Mouse (Mus musculus) olfactory bulb, adult 2 months (tissue): Measurements from ENCODE around the gene Gsg1. TPM values are rescaled to one million over a fixed set of nuclear protein-coding genes. Genes with fewer than 3 reads are reported as not detected.

ENCODE experiments used
- H3K27ac ChIP-seq: fragments of 200-500 bp; 2 replicates; pipeline ENCODE4 v1.5.1; 2012; ENCODE audit warnings: low read depth, low read length; ENCODE audit not compliant: insufficient read depth
- H3K4me1 ChIP-seq: fragments of 200-500 bp; 2 replicates; pipeline ENCODE4 v1.6.1; 2012; ENCODE audit warnings: low read length; ENCODE audit not compliant: control insufficient read depth, insufficient read depth
- H3K4me3 ChIP-seq: fragments of 200-500 bp; 2 replicates; pipeline ENCODE4 v1.5.1; 2012; ENCODE audit warnings: mild to moderate bottlenecking, low read depth, low read length, moderate library complexity; ENCODE audit not compliant: insufficient read depth
- CTCF ChIP-seq: fragments of 200-500 bp; IDR thresholded peaks from 2 replicates; pipeline ENCODE4 v1.5.1; 2012; ENCODE audit warnings: low read depth, mild to moderate bottlenecking, low read length, moderate library complexity; ENCODE audit not compliant: insufficient read depth
- POLR2A ChIP-seq: fragments of 200-500 bp; IDR thresholded peaks from 2 replicates; pipeline ENCODE4 v1.6.1; 2012; ENCODE audit warnings: mild to moderate bottlenecking, low read depth, low read length, moderate library complexity; ENCODE audit not compliant: insufficient read depth
- WGBS: fragments of 180-500 bp; shearing (Covaris S2); methylation state at CpG from one replicate; pipeline ENCODE4 v1.1.7; 2018; 5-methylcytosine and 5-hydroxymethylcytosine counted together
- polyA plus RNA-seq: library from polyadenylated mRNA; stranded (reverse); fragments of >200 nt; gene quantifications from 2 replicates; pipeline ENCODE4 v1.2.4, GENCODE M21; 2012; ENCODE audit warnings: low replicate concordance; ENCODE audit not compliant: missing spikeins, insufficient read depth, insufficient read length

Gsg1 gene
- polyA plus RNA-seq, 1 experiment, result not detected

DNA sequence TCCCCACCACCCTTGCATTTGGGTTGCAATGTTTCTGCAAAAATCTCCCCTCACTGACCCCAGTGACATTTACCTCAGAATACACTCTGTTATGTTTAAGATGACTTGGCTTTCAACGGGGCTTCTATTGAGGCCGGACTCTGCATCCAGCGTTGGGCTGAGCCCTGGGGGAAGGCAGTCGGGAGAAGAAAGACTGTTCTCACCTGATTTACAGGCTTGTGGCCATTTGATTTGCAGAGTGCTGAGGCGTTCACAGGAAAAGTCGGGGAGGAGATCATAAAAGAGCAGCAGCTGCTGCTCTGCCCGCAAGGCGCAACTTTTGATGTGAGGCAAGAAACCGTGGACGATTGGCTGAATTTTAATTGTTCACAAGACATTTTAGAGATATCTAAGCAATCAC, 25.7 kb upstream of the Gsg1 start:
- Histone ChIP-seq H3K4me1 (no peaks in the 10 kb centered on the region), H3K4me3 (no peak overlapping the region), H3K27ac (no peak overlapping the region)
- 71% methylated on average over 10 of the region's 10 CpGs for WGBS
- TF ChIP-seq CTCF (no peak), POLR2A (no peak)

DNA sequence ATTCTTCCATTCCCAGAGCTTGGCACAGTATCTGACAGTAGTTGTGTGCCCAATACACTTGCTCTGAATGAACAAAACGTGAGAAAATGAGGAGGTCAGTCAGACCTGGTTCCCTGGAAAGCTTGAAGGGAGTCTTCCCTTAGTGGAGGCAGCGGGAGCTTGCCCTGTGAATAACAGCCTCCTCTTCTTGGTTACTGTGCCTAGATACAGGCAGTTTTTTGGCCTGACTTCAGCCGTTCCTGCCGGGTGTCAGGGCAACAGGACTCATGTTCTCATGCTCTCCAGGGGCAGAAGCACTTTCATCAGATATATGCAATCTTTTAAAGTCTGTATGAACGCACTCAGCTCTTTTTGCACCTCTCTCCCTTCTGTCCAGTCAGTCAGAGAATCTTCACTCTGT, 25.1 kb upstream of the Gsg1 start:
- Histone ChIP-seq H3K4me1 (no peaks in the 10 kb centered on the region), H3K4me3 (no peak overlapping the region), H3K27ac (no peak overlapping the region)
- TF ChIP-seq CTCF (no peak), POLR2A (no peak)
- WGBS, result 58% methylated on average over 5 of the region's 5 CpGs

DNA sequence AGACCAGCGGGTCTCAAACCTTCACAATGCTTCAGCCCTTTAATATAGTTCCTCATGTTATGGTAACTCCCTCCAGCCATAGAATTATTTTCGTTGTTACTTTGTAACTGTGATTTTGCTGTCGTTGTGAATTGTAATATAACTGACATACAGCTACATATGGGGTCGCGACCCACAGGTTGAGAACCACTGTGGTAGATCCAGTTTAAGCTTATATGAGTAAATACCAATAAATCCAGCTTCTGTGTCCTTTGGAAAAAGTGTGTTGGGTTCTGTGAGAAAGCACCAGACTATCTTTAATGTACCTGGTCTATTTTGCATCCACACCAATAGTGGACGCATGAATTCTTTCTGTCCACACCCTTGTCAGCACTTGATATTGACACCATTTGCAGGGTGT, 24.2 kb upstream of the Gsg1 start:
- Histone ChIP-seq H3K4me1 (no peaks in the 10 kb centered on the region), H3K4me3 (no peak overlapping the region), H3K27ac (no peak overlapping the region)
- WGBS, result 95% methylated on average over 6 of the region's 6 CpGs
- no peak for TF ChIP-seq CTCF
- no peak for TF ChIP-seq POLR2A

DNA sequence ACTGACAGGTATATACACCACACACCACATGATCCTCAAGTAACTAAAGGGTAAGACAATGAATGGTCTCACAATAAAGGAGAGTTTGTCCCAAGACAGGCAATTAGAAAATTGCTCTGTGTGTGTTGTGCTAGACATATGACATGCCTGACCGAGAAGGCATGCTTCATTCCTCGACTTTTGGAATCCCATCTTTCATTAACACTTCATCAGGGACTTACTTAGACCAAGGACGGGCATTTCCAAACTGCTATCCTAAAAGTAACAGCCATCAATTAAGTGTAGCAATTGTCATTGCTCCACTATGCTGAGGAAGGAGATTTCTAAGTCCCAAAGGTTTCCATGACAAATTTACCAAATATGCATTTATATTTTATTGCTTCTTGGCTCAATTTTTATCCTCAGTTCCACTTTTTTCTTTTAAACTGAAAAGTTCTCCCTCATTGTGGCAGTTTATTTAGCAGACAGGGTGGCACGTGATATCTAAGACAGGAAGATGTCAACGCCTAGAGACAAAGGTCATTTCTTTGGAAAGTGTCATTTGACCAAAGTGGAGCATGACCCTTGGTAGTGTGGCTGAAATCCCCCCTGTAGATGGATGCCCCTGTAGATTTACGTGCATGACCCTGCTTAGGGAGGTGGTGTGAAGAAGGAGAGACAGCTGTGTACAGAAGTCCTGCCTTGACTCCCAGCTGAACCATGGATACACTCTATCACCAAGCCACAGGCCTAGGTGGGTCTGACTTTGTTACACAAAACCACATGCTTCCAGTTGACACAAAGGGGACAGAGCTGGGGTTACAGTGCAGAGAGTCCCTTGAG, 22.5 kb upstream of the Gsg1 start:
- H3K4me1 ChIP-seq, result no peaks in the 10 kb centered on the region
- no peak overlapping the region for H3K27ac ChIP-seq
- TF ChIP-seq POLR2A, result no peak
- no peak for TF ChIP-seq CTCF
- no peak overlapping the region for H3K4me3 ChIP-seq
- WGBS, result 88% methylated on average over 6 of the region's 6 CpGs

DNA sequence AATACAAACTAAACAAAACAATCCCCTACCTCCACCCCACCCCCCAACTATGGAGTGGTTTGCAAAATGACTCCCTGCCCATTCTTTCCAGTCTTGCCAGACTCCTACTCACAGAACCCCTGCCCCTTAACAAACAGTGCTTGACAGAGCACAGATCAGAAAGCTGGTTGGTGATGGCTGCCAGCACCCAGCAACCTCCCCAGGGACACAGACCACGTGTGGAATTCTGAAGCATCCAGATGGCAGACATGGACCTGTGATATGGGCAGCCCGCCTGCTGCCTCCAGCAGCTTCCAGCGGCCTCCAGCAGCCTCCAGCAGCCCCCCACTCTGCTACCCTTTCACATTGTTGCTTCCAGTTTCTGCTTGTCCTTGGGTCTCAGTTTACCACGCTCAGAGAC, 21.1 kb upstream of the Gsg1 start:
- H3K4me1 ChIP-seq, result no peaks in the 10 kb centered on the region; the same call in 1 of the 2 replicates
- TF ChIP-seq POLR2A (no peak), CTCF (no peak)
- H3K4me3 ChIP-seq, result no peak overlapping the region
- no peak overlapping the region for H3K27ac ChIP-seq
- WGBS, result 71% methylated on average over 4 of the region's 4 CpGs

DNA sequence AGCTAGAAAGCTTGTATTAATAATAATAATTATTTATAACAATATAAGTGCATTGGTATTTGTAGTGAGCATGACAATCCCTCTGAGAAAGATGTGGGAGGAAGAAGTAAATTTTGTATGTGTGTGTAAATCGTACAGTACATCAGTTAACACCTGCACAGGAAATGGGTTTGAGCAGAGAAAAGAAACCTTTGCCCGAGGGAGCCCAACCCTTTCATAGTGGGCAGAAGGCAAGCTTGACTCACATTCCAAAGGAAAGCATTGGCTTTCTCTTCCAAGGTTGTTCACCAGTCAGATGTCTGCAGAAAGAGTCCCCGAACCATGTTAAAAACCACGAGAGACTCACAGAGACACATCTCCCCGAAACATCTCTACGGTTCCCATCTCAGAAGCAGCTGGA, 18.9 kb upstream of the Gsg1 start:
- no peak for TF ChIP-seq POLR2A
- no peak for TF ChIP-seq CTCF
- H3K4me1 ChIP-seq, result peaks cover 5% of the 10 kb centered on the region; the same call in 1 of the 2 replicates
- 94% methylated on average over 6 of the region's 6 CpGs for WGBS
- H3K27ac ChIP-seq, result no peak overlapping the region
- H3K4me3 ChIP-seq, result no peak overlapping the region

DNA sequence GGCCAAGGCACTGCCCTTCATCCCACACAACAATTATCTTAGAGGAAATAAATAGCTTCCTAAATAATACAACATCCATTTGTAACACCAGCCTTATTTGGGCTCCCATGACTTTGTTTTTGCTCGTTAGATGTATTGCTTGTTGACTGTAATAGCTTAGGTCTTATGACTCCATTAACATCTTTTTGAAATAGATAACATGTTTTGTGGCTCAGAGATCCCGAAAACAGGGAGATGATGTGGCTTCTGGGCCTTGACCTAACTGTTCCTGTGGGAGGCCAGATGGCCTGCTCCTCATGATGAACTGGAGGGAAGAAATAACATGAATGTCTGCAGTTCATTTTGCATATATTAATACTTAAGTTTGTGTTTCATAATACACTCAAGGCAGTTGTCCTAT, 17.6 kb upstream of the Gsg1 start:
- no peak overlapping the region for H3K4me3 ChIP-seq
- TF ChIP-seq CTCF (no peak), POLR2A (no peak)
- H3K4me1 ChIP-seq, result peaks cover 5% of the 10 kb centered on the region; the same call in 1 of the 2 replicates
- no peak overlapping the region for H3K27ac ChIP-seq
- WGBS, result 61% methylated on average over 2 of the region's 2 CpGs

DNA sequence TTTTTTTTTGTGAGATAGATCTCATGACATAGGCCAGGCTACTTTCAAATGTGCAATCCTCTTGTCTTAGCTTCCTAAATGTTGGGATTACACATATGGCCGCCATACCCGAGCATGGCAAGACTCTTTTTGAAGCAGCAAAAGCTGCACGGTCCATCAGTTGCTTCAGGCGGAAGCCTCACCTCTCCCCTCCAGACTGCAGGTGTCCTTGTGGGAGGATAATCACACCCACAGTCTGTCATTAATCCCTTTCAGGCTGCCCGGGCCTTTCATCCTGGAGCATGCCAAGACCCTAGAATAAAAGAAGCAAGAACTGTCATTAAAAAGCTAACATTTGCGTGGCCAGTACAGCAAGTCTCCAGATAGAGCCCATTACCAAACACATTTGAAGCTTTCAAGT, 15.5 kb upstream of the Gsg1 start:
- Histone ChIP-seq H3K4me1 (peaks cover 5% of the 10 kb centered on the region; the same call in 1 of the 2 replicates), H3K4me3 (no peak overlapping the region), H3K27ac (no peak overlapping the region)
- TF ChIP-seq POLR2A, result no peak
- 64% methylated on average over 6 of the region's 6 CpGs for WGBS

DNA sequence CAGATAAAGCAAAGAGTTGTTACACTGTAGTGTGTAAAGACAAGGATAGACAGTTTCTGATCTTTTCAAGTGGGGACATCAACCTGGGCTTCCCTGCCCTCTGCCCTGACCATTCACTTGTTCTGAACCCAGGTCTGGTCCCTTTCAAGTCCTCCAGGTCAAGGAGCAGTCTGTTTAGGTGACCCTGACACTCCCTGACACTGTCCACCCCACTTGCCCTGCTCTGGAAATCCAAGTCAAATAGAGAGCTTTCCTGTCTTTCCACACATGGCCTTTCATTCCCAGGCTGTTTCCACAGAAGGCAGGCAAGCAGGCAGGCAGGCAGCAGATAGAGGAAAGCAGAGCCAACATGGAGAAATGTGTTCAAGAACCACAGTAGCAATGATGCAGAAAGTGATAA, 14.2 kb upstream of the Gsg1 start:
- Histone ChIP-seq H3K4me1 (peaks cover 5% of the 10 kb centered on the region; the same call in 1 of the 2 replicates), H3K27ac (no peak overlapping the region), H3K4me3 (no peak overlapping the region)
- no peak for TF ChIP-seq POLR2A
- no peak for TF ChIP-seq CTCF

DNA sequence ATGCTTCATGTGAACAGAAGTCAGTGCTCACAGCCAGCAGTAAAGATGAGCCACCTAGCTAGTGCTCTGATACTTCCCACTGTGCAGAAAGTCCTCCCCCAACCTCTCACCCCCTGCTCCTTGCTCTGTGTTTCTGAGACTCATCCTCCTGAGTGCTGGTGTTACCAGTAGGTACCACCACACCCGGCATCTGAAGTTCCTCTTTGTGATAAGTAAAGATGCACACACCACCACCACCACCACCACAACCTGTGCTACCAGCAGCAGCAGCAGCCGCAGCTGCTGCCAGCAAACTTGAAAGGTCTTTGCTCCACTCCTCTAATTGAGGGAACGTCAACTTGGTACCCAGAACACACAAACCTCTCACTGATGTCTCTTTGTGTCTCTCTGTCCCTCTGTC, 13.1 kb upstream of the Gsg1 start:
- no peak for TF ChIP-seq CTCF
- TF ChIP-seq POLR2A, result no peak
- H3K27ac ChIP-seq, result no peak overlapping the region
- no peak overlapping the region for H3K4me3 ChIP-seq
- WGBS, result 79% methylated on average over 3 of the region's 3 CpGs
- H3K4me1 ChIP-seq, result peaks cover 5% of the 10 kb centered on the region; the same call in 1 of the 2 replicates
